Mouse (Mus musculus): ENCODE measurements around the gene Wipi2. TPM values are rescaled to one million over a fixed set of nuclear protein-coding genes. Genes with fewer than 3 reads are reported as not detected.

Gene Wipi2
- polyA plus RNA-seq, 1 experiment, result 59.7 TPM

Other genes with a start within 250 kb of the Wipi2 start
- gene Foxk1, start 226.2 kb upstream of the Wipi2 start, polyA plus RNA-seq (2012; rRNA removed), result 10.3 and 17.5 TPM in 2 replicates
- 35.2 and 40.2 TPM in 2 replicates for gene Ap5z1, start 163.8 kb upstream of the Wipi2 start, polyA plus RNA-seq (2012; rRNA removed)
- 0.16 and 0.53 TPM in 2 replicates for gene Papolb, start 97.6 kb upstream of the Wipi2 start, polyA plus RNA-seq (2012; rRNA removed)
- 4.8 and 5.4 TPM in 2 replicates for gene Radil, start 76.6 kb upstream of the Wipi2 start, polyA plus RNA-seq (2012; rRNA removed)
- gene Mmd2, start 18.9 kb upstream of the Wipi2 start, polyA plus RNA-seq (2012; rRNA removed), result 2.1 and 2.5 TPM in 2 replicates
- 4.6 and 6.7 TPM in 2 replicates for gene Slc29a4, start 64.8 kb downstream of the Wipi2 start, polyA plus RNA-seq (2012; rRNA removed)
- gene Tnrc18, start 190.0 kb downstream of the Wipi2 start, polyA plus RNA-seq (2012; rRNA removed), result 30.9 and 40.3 TPM in 2 replicates

Measured in gonadal fat pad, adult 2 months (tissue).